Mouse (Mus musculus) thymus, postnatal 14 days (tissue): ENCODE measurements around the gene Tmem208.
A peak's percentile ranks its signal among the peaks of the same experiment; 100 is the strongest.

Experiments used
- DNase-seq: peaks from one replicate; pipeline ENCODE4 v3.0.0; 2021

Tmem208 gene

GRCm38 (mm10) chr8:105356681-105357080, 30.5 kb downstream of the Tmem208 start:
- no peak for DNase-seq

- DNase-seq, result no peak
Measured at GRCm38 (mm10) chr8:105359208-105359607, 33.1 kb downstream of the Tmem208 start.

GRCm38 (mm10) chr8:105359646-105360045, 33.5 kb downstream of the Tmem208 start:
- no peak for DNase-seq

- no peak for DNase-seq
Measured at GRCm38 (mm10) chr8:105361751-105362702, 35.9 kb downstream of the Tmem208 start.

GRCm38 (mm10) chr8:105367107-105367506, 41.0 kb downstream of the Tmem208 start:
- peak; percentile 36 for DNase-seq

GRCm38 (mm10) chr8:105372473-105372872, 46.3 kb downstream of the Tmem208 start:
- DNase-seq, result no peak

- no peak for DNase-seq
Measured at GRCm38 (mm10) chr8:105373032-105373431, 46.9 kb downstream of the Tmem208 start, which contains the start of gene Plekhg4. Plekhg4 (plus strand) TSS chr8:105373274.

GRCm38 (mm10) chr8:105374513-105374966, 48.4 kb downstream of the Tmem208 start:
- DNase-seq, result peak; percentile 22

- no peak for DNase-seq
Measured at GRCm38 (mm10) chr8:105378673-105379072, 52.5 kb downstream of the Tmem208 start.

- DNase-seq, result no peak
Measured at GRCm38 (mm10) chr8:105380308-105380707, 54.2 kb downstream of the Tmem208 start.

GRCm38 (mm10) chr8:105384070-105384469, 57.9 kb downstream of the Tmem208 start:
- no peak for DNase-seq
